In genomic region chr2:157279416-157279800, GRCm38 (mm10) we compare ENCODE assay signal across 9 mouse cellular contexts. TPM values are rescaled to one million over a fixed set of nuclear protein-coding genes. Genes with fewer than 3 reads are reported as not detected.
DNase-seq lines count a peak whose midpoint lies in the region; ATAC-seq and TF ChIP-seq lines count a peak whose summit lies in the region.
"Had no signal": no experiment of that assay in that cellular context is flagged by ENCODE, and none has a peak within 500 bp of the region (broad histone marks: within the 10 kb centered on the region; RNA-seq: fewer than 3 reads in every experiment).

TSS of gene Mroh8 (minus strand) at chr2:157279549.

- peak within 1 kb of the TSS; percentile 66 for H3K4me2 ChIP-seq in kidney, embryonic 15.5 days
- H3K4me2 ChIP-seq in limb, embryonic 14.5 days (replicated peaks; ENCODE audit: low read depth, low read length, severe bottlenecking) = peak within 1 kb of the TSS; percentile 55
- peak within 1 kb of the TSS; percentile 56 for H3K4me2 ChIP-seq in stomach, embryonic 15.5 days

- H3K36me3 ChIP-seq in kidney, embryonic 15.5 days = peaks cover 30% of the 10 kb centered on the region
- peaks cover 4% of the 10 kb centered on the region; the same call in 1 of the 2 replicates for H3K36me3 ChIP-seq in ES-Bruce4 (ENCODE audit: control insufficient read depth, insufficient read depth, low read length, poor library complexity, severe bottlenecking)
- H3K36me3 ChIP-seq in limb, embryonic 14.5 days (ENCODE audit: control insufficient read depth, insufficient read depth, low read length) = peaks cover 21% of the 10 kb centered on the region
- no peaks in the 10 kb centered on the region for H3K36me3 ChIP-seq in stomach, embryonic 15.5 days

- H3K27me3 ChIP-seq in kidney, embryonic 15.5 days = no peaks in the 10 kb centered on the region
- no peaks in the 10 kb centered on the region for H3K27me3 ChIP-seq in ES-Bruce4 (ENCODE audit: control insufficient read depth, insufficient read depth, low read length, poor library complexity, severe bottlenecking)
- H3K27me3 ChIP-seq in limb, embryonic 14.5 days (ENCODE audit: control insufficient read depth, insufficient read depth, low read length) = no peaks in the 10 kb centered on the region
- no peaks in the 10 kb centered on the region for H3K27me3 ChIP-seq in stomach, embryonic 15.5 days (replicated peaks)

- H3K9ac ChIP-seq in kidney, embryonic 15.5 days = peak within 1 kb of the TSS; percentile 91
- H3K9ac ChIP-seq in ES-Bruce4 (ENCODE audit: low read depth, poor library complexity, severe bottlenecking) = peak within 1 kb of the TSS; percentile 96
- peak within 1 kb of the TSS; percentile 96 for H3K9ac ChIP-seq in limb, embryonic 14.5 days (ENCODE audit: low read depth, low read length, severe bottlenecking)
- H3K9ac ChIP-seq in stomach, embryonic 15.5 days = peak within 1 kb of the TSS; percentile 96

- no peak for TF ChIP-seq CTCF in ES-Bruce4 (IDR thresholded peaks at IDR 0.05; ENCODE audit: low read depth, low read length)

- H3K4me1 ChIP-seq in kidney, embryonic 15.5 days = peaks cover 24% of the 10 kb centered on the region
- peaks cover 7% of the 10 kb centered on the region for H3K4me1 ChIP-seq in ES-Bruce4 (ENCODE audit: control insufficient read depth, insufficient read depth, low read length)
- H3K4me1 ChIP-seq in brown adipose tissue, adult 24 weeks (ENCODE audit: control insufficient read depth, insufficient read depth, insufficient read length, low read length) = no peaks in the 10 kb centered on the region
- H3K4me1 ChIP-seq in limb, embryonic 14.5 days (ENCODE audit: control insufficient read depth, insufficient read depth, low read length) = peaks cover 16% of the 10 kb centered on the region
- peaks cover 14% of the 10 kb centered on the region for H3K4me1 ChIP-seq in stomach, embryonic 15.5 days

- ATAC-seq in kidney, embryonic 15.5 days (replicated peaks; ENCODE audit: low FRiP score) = peak; percentile 76; the same call in 1 of the 2 replicates
- ATAC-seq in limb, embryonic 14.5 days (ENCODE audit: low FRiP score, low read depth) = peak; percentile 54
- ATAC-seq in stomach, embryonic 15.5 days (ENCODE audit: insufficient read depth, low FRiP score, low read depth) = peak; percentile 70

- H3K9me3 ChIP-seq in kidney, embryonic 15.5 days (replicated peaks) = no peaks in the 10 kb centered on the region
- no peaks in the 10 kb centered on the region for H3K9me3 ChIP-seq in ES-Bruce4 (replicated peaks; ENCODE audit: control insufficient read depth, insufficient read depth, low read length, poor library complexity, severe bottlenecking)
- no peaks in the 10 kb centered on the region for H3K9me3 ChIP-seq in limb, embryonic 14.5 days (ENCODE audit: control insufficient read depth, low read length)
- no peaks in the 10 kb centered on the region for H3K9me3 ChIP-seq in stomach, embryonic 15.5 days

- peak within 1 kb of the TSS; percentile 95 for H3K27ac ChIP-seq in kidney, embryonic 15.5 days
- no peak within 1 kb of the TSS for H3K27ac ChIP-seq in ES-Bruce4 (ENCODE audit: insufficient read depth, low read length)
- H3K27ac ChIP-seq in brown adipose tissue, adult 24 weeks (replicated peaks; ENCODE audit: low read depth, low read length) = peak within 1 kb of the TSS; percentile 95
- peak within 1 kb of the TSS; percentile 96 for H3K27ac ChIP-seq in limb, embryonic 14.5 days (replicated peaks; ENCODE audit: low read depth, low read length)
- peak within 1 kb of the TSS; percentile 95 for H3K27ac ChIP-seq in stomach, embryonic 15.5 days

- DNase-seq in kidney, adult 11 months = no peak
- DNase-seq in frontal cortex, postnatal 14 days (ENCODE audit: low spot score in 2 of 2) = peak; percentile 56 to 57
- no peak for DNase-seq in limb, embryonic 14.5 days (ENCODE audit: low spot score)
- DNase-seq in gastrocnemius, postnatal 25 days = no peak

- TF ChIP-seq POLR2A in ES-Bruce4 (IDR thresholded peaks at IDR 0.05; ENCODE audit: insufficient read depth, low read length) = no peak
- no peak for TF ChIP-seq POLR2A in limb, embryonic 14.5 days (IDR thresholded peaks at IDR 0.05; ENCODE audit: borderline replicate concordance, extremely low read depth, insufficient read depth, insufficient read length)

- under 1% methylated on average over 32 of the region's 32 CpGs for WGBS in kidney, embryonic 15.5 days
- under 1% methylated on average over 25 of the region's 32 CpGs for WGBS in limb, embryonic 14.5 days
- WGBS in stomach, embryonic 15.5 days = 0% methylated on average over 32 of the region's 32 CpGs

- H3K4me3 ChIP-seq in kidney, embryonic 15.5 days (replicated peaks) = peak within 1 kb of the TSS; percentile 76
- H3K4me3 ChIP-seq in ES-Bruce4 (ENCODE audit: low read depth, low read length) = peak within 1 kb of the TSS; percentile 96
- H3K4me3 ChIP-seq in brown adipose tissue, adult 24 weeks (ENCODE audit: insufficient read depth, low read depth, low read length) = peak within 1 kb of the TSS; percentile 63
- H3K4me3 ChIP-seq in limb, embryonic 14.5 days (replicated peaks; ENCODE audit: low read length) = peak within 1 kb of the TSS; percentile 98
- H3K4me3 ChIP-seq in stomach, embryonic 15.5 days (replicated peaks) = peak within 1 kb of the TSS; percentile 100

- no peak for TF ChIP-seq EP300 in ES-Bruce4 (IDR thresholded peaks at IDR 0.05; ENCODE audit: insufficient read depth, low read depth, low read length)

RNA-seq across cellular contexts. Expression of gene Mroh8, which starts in this region (rescaled TPM):
- 0.47 and 0.59 TPM in 2 replicates for polyA plus RNA-seq in kidney, embryonic 15.5 days (2015; fragmentation: Nextera tagmentation; extraction: Ambion mirVana)
- polyA plus RNA-seq in ES-Bruce4 (2011; ENCODE audit: insufficient read depth, insufficient read length, low read depth, missing spikeins) = 0.37 TPM in 1 of 2 replicates, not detected in the other
- polyA plus RNA-seq in brown adipose tissue, adult 24 weeks (2012; ENCODE audit: insufficient read depth, insufficient read length, missing spikeins) = not detected in 2 replicates
- 0.18 and 0.24 TPM in 2 replicates for polyA plus RNA-seq in limb, embryonic 14.5 days (2012; rRNA removed)
- 0.35 and 0.36 TPM in 2 replicates for polyA plus RNA-seq in limb, embryonic 14.5 days (2014; fragmentation: Nextera tagmentation; extraction: Ambion mirVana)
- 0.63 and 0.76 TPM in 2 replicates for polyA plus RNA-seq in stomach, embryonic 15.5 days (2015; fragmentation: Nextera tagmentation; extraction: Ambion mirVana)
- total RNA-seq in gastrocnemius, postnatal 25 days (2021) = 1 to 10 TPM in 1 of 2 experiments, under 1 TPM in 1; 0.48 to 1.2 TPM
- total RNA-seq: neutrophil, adult 5-6 weeks had no signal

Comparison
In these comparisons a context has a peak if more than half of its experiments do, and no peak if none do; other contexts are left out.
1. Peak in ATAC-seq, H3K4me3 ChIP-seq, H3K27ac ChIP-seq, H3K9ac ChIP-seq and H3K4me2 ChIP-seq in kidney, embryonic 15.5 days; RNA of the gene not detected or under 1 TPM.
2. Peak in ATAC-seq, H3K4me3 ChIP-seq, H3K27ac ChIP-seq, H3K9ac ChIP-seq and H3K4me2 ChIP-seq in limb, embryonic 14.5 days; RNA of the gene not detected or under 1 TPM.
3. Peak in ATAC-seq, H3K4me3 ChIP-seq, H3K27ac ChIP-seq, H3K9ac ChIP-seq and H3K4me2 ChIP-seq in stomach, embryonic 15.5 days; RNA of the gene not detected or under 1 TPM.
4. DNase-seq: peak in frontal cortex, postnatal 14 days (2 of 2); none in kidney, adult 11 months (single experiment), limb, embryonic 14.5 days (single experiment) and gastrocnemius, postnatal 25 days (single experiment).
5. Peak in every context shown above with its lines, with median percentiles within 50 percentile points of each other: ATAC-seq, H3K4me2 ChIP-seq, H3K4me3 ChIP-seq and H3K9ac ChIP-seq.